Mouse (Mus musculus): ENCODE measurements at regions not wholly inside any gene's neighbourhood (a gene's known extent, or its start where the extent isn't known, plus 50 kb on each side); places are given as distances from the start of the nearest gene placed in this dataset.

DNA sequence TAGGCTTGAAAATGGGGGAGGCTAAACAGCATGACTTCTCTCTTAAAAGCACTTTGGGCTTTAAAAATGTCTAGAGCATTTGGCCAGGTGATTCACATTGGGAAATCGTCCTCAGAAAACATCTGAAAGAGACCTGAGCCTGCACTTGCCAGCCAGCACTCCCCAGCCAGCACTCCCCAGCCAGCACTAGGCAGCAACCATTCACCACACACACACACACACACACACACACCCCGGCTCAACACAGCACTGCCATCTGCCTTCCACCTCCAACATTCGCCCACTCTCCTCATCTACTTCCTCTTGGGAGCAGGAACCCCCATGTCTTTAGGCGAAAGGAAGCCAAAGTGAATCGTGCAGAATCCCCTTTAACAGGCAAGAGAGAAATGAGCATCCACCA lies 85.4 kb downstream of the Atp23 start:
- intact Hi-C loops (cut with DNase I) = no loop called here
- no peak for DNase-seq

DNA sequence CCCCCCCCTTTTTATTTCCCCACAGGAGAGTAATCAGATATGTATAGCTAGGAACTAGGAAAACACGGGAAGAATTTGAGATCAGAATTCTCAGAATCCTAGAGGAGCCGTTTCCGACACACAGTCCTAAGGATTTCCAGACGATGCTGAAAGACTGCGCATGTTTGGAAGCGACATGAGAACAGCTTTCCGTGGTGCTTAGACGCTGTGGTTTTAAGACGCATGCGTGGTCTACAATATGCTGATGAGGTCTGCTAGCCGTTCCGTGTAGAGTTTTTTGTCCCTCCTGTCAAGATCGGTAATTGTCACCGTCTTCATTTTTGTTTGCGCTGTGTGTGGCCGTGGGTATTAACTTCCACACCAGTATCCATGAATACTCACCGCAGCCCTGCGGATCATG lies 86.2 kb downstream of the Atp23 start:
- no peak for DNase-seq
- intact Hi-C loops (cut with DNase I) = no loop called here

DNA sequence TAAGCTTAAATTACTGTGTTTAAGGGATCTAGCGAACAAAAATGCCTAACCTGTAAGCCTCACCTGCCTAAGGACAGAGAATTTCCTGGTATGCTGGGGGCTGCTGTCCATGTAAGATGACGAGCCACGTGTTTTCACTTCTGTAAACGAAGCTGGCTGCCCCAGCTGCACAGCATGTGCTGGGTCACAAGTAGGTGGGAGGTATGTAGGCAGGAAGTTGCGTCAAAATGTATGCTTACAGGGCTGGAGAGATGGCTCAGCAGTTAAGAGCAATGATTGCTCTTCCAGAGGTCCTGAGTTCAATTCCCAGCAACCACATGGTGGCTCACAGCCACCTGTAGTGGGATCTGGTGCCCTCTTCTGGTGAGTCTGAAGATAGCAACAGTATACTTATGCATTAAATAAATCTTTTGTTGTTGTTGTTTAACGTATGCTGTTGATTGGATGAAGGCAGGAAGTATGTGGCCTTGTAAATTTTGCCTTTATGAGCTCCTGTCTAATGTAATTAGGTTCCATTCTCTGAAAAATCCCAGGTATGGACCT lies 88.0 kb downstream of the Atp23 start:
- DNase-seq = no peak
- intact Hi-C loops (cut with DNase I) = no loop called here

DNA sequence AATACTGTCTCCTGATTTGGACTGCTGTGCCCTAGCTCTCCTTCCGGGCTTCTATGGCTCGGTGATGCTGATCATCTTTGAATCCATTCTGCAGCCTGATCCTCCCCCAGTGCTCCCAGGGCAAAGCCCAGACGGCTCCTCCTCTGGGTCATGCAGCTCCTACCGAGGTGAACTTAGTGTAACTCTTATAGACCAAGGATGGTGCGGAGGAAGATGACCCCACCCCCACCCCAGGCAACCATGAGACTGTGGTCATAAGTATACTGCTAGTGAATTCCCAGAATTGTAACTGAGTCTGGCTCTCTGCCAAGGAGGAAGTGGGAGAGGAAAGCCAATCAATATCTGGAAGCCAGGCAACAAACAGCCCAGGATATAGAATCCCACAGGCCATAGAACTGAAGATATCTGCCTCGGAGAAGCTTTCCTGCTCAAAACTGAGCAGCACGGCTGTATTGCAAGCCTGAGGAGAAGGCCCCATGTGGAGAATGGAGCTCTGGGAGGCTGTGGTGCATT lies 88.9 kb downstream of the Atp23 start:
- no peak for DNase-seq

DNA sequence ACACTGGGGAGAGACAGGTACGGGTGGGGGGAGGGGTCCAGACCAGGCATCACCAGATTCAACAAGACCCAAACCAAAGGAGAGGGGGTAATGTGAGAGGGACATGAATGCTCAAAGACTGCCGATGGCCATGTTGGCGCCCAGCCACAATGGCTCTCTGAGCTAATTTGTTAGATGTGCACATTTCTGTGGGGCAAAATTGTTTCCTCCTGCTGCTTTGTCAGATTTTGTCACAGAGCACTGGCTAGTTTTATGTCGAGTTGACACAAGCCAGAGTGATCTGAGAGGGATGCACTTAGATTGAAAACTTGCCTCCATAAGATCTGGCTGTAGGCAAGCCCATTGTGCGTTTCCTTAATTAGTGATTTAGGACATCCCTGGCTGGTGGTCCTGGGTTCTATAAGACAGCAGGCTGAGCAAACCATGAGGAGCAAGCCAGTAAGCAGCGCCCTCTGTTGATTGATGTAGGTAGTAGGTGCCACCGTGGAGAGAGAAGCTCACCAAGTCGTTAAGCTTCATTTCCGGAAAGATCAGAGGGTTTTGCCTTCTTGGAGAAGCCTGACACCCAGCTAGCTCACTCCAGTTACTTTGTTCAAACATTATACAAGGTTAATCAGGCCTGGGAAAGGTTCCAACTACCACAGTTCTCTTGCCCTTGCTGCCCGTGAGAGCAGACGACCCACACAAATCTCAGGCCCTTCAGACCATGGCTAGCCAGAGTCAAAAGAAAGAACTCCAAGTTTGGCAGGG lies 90.6 kb downstream of the Atp23 start:
- intact Hi-C loops (cut with DNase I) = no loop called here
- DNase-seq = no peak

More for the DNA sequence above, 88.9 kb downstream of the Atp23 start:
- intact Hi-C loops (cut with DNase I) = no loop called here

DNA sequence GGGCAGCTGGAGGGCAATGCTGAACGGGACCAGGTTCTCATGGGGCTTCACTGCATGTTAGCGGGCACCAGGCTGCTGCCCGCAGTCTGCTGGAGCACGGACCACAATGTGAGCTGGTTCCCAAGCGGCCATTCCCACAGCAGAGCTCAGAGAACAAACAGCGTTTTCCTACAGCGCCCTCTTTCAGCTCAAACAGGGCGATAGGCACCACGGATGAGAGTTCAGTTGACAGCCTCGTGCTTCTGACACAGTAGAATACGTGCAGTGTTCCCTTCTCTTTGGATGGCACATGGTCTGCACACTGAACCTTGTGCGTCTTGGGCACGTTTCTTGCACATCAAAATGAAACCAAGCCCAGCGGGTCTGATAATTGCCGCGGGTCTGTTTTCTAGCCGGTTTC lies 91.6 kb downstream of the Atp23 start:
- intact Hi-C loops (cut with DNase I) = no loop called here
- DNase-seq = no peak

DNA sequence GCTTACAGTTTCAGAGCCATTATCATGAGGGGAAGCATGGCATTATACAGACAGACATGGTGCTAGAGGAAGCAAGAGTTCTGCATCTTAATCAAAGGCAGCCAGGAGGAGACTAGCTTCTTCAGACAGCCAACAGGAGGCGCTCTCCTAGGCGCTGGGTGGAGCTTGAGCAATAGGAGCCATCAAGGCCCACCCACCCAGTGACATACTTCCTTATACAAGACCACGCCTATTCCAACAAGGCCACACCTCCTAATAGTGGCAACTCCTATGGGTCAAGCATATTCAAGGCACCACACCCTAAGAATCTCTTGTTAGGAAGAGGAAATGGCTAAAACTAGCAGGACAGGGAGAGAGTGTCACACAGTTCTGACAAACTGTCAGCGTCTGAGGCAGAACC lies 94.3 kb downstream of the Atp23 start:
- no peak for DNase-seq
- intact Hi-C loops (cut with DNase I) = no loop called here

DNA sequence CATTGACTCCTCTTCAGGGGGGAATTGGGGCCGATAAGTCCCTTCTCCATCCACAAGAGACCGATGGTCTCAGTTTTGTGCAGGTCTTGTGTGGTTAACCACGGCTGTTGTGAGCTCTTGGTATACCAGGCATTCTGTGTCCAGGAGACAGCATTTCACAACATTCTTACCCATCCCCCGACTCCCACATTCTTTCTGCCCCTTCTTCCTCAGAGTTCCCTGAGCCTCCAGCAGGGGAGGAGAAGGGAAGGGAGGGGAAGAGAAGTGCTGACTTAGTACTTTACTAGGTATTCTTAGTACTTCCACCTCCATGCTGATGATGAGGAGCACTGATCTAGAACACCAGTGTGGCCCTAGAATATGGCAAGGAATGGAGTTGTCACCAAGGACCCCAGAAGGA lies 98.4 kb downstream of the Atp23 start:
- DNase-seq = no peak
- intact Hi-C loops (cut with DNase I) = no loop called here

DNA sequence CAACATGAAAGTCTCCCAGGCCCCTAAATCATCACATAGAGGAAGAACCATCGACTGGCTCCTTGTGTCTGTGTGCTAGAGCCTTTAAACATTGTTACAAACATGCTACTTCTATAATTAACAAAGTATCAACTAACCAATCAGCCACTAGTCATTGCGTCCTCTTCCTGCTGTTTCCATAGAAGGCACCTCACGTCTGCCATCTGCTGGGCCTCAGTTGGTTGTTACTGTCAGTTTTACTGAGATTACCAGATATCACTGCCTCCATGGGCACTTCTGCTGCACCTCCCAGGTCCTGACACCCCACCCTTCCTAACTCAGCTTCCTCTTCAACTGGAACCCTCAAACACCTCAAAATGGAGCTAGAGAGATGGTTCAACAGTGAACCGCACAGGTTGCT lies 101.8 kb downstream of the Atp23 start:
- intact Hi-C loops (cut with DNase I) = no loop called here
- no peak for DNase-seq

DNA sequence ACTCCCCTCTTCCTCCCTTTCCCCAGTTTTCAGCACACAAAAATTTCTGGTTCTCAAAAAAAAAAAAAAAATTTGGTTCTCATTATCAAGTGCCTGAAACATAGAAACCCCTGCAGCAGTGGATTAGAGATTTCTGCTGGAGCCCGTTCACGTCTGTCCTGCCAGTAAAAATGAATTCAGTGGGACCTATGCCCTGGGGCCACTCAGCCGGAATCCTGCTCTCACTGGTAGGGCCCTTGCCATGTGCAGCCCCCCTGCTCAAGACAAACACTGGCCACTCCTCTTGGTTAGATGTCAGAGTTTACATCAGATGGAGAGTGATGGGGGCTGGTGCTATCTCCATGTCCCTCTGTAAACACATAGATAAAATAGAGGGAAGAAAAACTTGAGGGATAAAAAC lies 108.0 kb downstream of the Atp23 start:
- no peak for DNase-seq
- intact Hi-C loops (cut with DNase I) = no loop called here

DNA sequence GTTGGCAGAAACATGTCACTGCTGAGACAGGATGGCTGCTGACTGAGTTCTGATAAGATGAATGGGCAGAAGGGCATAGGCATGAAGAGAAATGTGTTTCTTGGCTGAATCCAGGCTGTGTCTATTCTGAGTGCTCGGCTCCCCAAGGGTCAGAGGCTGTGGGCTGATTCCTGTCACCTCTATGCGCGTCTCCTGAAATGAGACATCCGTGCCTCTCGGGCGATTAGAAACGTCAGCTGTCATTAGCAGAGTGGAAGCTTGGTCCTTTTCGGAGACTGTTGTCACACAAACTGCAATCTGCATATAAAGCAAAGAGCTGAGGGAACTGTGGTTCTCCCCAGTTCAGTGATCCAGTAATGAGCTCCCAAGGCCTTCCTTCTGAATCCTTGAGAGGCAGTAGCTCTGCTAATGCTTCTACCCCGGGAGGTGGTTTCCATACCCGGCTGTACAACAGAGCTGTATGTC lies 108.8 kb downstream of the Atp23 start:
- intact Hi-C loops (cut with DNase I) = no loop called here
- DNase-seq = no peak

DNA sequence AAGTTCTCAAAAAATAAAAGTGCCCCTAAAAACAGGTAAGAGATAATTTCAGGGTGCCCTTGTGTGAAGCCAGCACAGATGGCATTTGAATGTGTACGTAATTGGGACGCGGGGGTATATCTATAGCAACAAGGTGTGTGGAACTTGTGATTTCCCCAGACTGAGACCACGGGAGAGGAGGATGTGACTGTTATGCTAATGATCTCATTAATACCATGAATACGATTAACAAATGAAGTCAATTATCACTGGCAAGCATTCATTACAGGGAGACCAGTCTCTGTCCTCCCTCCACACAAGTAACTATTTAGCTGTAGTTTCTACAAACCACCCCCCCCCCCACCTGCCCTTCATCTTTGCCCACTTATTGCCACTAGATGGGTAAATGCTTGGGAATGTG lies 112.9 kb downstream of the Atp23 start:
- no peak for DNase-seq
- intact Hi-C loops (cut with DNase I) = no loop called here

DNA sequence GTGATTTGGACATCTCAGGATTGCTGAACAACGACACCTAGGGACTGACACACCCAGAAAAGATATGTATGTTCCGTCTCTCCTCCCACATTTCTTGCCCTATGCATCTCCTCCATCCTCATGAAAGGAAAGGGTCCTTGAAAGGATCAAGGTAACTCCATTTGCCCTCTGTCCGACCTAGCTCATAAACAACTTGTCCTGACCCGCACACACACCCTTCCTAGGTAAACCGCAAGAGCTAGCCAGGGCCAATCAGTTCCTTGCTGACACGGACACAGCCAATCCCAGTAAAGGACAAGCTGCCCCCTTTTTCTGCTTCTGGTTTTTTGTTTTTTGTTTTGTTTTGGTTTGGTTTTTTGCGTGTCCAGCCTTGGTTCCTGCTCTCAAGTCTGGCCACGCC lies 118.0 kb downstream of the Atp23 start:
- DNase-seq = no peak
- intact Hi-C loops (cut with DNase I) = no loop called here

DNA sequence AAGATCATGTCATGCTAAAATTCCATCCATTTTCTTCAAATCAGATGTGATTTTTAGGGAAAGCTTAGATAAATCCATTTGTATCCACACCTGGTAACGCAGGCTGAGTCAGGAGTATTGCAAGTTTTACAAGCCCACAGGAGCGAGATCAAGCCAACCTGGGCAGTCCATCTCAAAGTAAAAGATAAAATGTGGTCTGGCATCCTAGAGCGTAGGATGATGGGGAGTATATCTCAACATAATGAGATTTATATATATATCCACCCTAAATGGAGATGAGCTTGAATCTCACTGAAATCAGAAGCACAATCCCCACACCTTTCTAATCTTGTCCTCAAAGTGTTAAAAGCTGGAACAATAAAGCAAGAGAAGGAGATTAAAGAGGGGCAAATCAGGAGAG lies 124.6 kb downstream of the Atp23 start:
- intact Hi-C loops (cut with DNase I) = no loop called here
- no peak for DNase-seq

DNA sequence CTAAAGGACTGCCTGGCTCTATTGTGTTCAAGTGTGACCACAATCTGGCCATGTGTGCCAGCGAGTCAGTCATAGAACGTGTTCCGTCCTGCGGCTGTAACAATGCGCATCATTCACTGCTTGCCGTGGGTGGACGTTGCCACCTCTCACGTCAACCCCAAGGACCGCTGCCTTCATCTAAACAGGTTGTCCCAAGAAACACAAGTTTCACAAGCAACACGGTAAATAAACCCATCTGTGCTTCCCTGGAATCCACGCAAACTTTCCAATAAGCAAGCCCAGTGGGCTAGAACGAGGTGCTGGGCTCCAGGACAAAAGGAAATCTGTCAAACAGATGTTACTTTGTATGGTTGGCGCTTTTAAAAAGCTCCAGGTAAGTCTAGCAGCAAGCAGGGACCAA lies 125.2 kb downstream of the Atp23 start:
- intact Hi-C loops (cut with DNase I) = no loop called here
- no peak for DNase-seq

DNA sequence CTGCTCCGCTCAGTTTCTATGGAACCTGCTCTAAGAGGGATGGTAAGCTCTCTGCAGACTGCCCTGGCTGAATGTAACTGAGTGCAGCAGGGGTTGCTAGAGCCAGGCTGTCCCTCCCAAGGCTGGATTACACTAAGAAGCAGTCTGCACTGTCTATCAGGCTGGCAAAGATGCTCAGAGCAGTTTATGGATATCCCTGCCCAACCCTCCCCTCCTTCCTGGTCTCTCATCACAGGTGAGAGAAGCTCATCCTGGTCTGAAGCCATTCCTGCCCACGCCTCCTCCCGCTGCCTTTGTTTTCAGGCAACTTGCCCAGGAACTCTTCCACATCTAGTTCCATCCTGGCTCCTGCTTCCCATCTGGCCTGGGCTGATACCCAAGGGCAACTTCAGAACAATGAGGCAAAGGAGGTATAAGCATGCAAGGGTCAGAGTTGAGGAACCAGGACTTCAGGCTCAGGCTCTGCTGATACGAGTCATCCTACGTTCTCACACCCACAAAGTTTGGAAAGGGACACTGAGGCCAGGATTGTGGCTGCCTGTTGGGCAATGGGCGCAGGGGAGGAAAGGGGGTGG lies 130.6 kb downstream of the Atp23 start:
- intact Hi-C loops (cut with DNase I) = no loop called here

DNA sequence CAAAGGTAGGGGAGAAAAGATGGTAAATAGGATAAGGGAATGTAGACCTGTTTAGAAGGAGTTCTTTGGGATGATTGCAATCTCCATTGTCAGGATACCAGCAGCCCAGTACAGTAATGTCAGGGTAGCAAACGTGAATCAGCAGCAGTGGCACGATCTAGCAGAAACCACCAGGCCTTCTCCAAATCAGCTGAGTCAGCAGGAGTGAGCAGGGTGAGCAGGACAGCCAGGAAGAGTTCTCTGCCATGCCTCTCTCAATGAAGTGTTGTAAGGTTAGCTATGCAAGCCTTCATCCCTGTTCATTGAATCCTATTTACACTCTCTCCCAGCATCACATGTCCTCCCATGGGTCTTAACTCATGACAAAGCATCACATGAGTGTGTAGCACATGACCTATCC lies 135.5 kb downstream of the Atp23 start:
- no peak for DNase-seq
- intact Hi-C loops (cut with DNase I) = no loop called here

More for the DNA sequence above, 130.6 kb downstream of the Atp23 start:
- no peak for DNase-seq

DNA sequence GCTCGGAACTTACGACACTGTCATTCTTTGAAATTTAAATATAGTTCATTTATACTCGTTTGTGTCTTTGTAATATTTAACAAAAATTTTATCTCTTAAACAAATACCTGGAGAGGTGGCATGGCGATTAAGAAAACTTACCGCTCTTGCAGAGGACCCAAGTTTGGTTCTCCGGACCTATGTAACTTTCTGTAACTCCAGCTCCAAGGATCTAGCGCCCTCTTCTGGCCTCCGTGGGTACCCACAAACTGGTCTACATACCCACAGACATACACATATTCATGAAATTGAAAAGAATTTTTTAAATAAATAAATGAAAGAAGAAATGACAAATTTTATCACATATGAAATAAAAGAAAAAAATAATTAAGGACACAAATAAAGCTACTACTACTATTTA lies 136.4 kb downstream of the Atp23 start:
- intact Hi-C loops (cut with DNase I) = no loop called here
- no peak for DNase-seq

DNA sequence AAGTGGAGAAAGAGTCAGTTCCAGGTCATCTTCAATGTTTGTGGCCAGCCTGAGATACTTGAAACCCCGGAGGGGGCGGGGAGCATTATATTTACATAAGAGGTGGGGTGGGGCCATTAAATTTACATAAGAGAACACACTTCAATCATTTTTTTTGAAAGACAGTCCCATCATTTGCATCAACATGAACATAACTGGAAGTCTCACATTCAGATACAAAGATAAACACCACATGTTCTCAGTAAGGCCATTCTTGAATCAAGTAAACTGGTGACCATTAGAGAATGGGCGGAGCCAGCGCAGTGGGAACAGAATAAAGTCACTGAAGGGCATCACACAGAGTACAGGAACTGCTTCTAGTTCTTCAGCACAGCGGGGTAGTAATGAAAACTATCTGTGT lies 137.2 kb downstream of the Atp23 start:
- intact Hi-C loops (cut with DNase I) = no loop called here
- no peak for DNase-seq

DNA sequence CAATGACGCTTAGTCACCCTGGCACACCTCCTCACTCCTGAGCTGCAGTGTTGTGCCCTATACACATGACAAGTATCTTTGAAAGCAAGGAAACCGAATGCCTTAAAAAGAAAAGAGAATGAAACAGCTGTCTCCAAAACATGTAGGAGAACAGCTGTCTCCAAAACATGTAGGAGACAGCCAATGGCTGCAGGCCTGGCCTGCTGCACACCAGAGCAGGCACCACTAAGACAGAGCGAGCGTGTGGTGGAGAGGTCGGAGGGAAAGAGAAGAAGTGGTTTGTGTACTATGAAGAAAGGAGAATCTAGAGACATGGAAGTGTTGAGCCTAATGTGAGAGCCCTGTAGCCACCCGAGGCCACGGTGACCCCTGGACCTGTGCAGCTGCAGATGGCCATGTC lies 142.5 kb downstream of the Atp23 start:
- DNase-seq = no peak
- intact Hi-C loops (cut with DNase I) = no loop called here

DNA sequence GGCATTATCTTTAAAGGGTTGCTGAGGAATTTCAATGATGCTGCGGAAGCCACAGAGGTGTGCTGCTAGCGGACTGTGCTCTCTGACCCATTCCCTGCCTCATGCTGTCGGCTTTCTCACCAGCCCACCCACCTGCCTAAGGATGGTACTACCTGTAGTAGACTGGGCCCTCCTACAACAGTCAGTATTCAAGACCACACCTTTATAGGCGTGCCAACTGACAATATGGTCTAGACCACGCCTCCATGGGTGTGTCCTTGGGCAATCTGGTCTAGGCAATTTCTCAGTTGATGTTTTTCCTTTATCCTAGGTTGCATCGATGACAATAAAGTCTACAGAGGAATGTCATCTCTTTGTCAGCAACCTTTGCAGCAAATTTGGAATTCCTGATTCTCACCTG lies 148.0 kb downstream of the Atp23 start:
- no peak for DNase-seq
- intact Hi-C loops (cut with DNase I) = no loop called here

DNA sequence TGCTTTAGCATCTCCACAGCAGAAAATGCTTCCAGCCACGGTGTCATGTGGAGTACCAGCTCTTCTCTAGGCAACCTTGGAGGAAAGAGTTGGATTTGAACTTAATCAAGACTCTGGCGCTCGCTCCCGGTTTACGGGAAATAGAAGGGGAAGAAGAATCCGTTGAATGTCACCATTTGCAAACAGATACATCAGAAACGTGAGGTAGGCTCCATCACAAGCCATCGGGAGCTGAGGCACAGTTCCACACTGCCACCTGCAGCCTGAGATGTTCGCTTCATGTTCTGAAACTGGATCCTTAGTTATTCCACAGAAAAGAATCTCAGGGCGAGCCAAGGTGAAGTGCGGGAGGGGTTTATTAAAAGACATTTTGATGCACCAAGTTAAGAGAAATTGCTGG lies 148.5 kb downstream of the Atp23 start:
- intact Hi-C loops (cut with DNase I) = no loop called here
- no peak for DNase-seq
